Mouse (Mus musculus) activated CD4-positive, CD25-positive, alpha-beta regulatory T cell, adult 9 weeks (primary cell): ENCODE data around the gene Skint9. TPM values are rescaled to one million over a fixed set of nuclear protein-coding genes. Genes with fewer than 3 reads are reported as not detected.

ENCODE experiments used
- polyA plus RNA-seq: library from polyadenylated mRNA; unstranded; fragments of 100-300 nt; shearing (Covaris generic); gene quantifications from one replicate; pipeline ENCODE4 v1.2.1, GENCODE M21; 2017

The Skint9 gene
- polyA plus RNA-seq = not detected

GRCm38 (mm10) chr4:112433885-112434284, at the start of gene Skint9:
Gene Skint9 (minus strand): TSS chr4:112433985.

Other genes starting within 250 kb of the Skint9 start
- gene Skint3, start 201.7 kb downstream of the Skint9 start, polyA plus RNA-seq = not detected
- not detected for gene Skint2, start 123.2 kb upstream of the Skint9 start, polyA plus RNA-seq